Mouse (Mus musculus) lung, adult 18-20 months (tissue): ENCODE results near the gene Kazald1.
"Not testable (repeated sequence)": the region's sequence is repeated elsewhere in the genome, so short reads cannot be mapped to it uniquely, and the experiment has no call there.

ENCODE experiments used
- DNase-seq, 2 experiments: peaks; one replicate each; pipeline ENCODE4 v3.0.0; 2022; ENCODE audit warnings: mixed read lengths in 2 of 2

Gene Kazald1

GRCm38 (mm10) chr19:45074580-45075322 is at the start of gene Kazald1:
Gene Kazald1 (plus strand): TSS chr19:45075241.
- peak; percentile 94 for DNase-seq

GRCm38 (mm10) chr19:45025937-45026568 is 49.0 kb upstream of the Kazald1 start:
- no peak for DNase-seq

- no peak for DNase-seq
Observed at GRCm38 (mm10) chr19:45026958-45027670, 47.9 kb upstream of the Kazald1 start.

DNA sequence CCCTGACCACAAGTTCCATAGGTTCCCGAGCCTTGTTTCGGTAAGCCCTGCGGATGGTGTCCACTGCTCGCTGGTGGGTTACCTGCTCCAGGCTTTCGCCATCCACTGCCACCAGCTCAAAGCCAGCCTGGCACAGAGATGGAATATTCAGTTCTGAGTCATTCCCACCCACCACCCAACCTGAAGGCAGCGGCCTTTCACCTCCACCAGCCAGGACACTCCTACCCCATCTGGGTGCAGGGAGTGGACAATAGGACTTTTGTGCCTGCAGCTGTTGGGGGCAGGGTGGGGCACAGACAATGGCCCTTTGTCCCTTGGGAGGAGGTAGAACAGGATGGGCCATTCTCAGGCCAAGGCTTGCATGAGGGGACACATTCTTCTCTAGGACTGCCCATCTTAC is 47.2 kb upstream of the Kazald1 start:
- DNase-seq, result no peak

DNA sequence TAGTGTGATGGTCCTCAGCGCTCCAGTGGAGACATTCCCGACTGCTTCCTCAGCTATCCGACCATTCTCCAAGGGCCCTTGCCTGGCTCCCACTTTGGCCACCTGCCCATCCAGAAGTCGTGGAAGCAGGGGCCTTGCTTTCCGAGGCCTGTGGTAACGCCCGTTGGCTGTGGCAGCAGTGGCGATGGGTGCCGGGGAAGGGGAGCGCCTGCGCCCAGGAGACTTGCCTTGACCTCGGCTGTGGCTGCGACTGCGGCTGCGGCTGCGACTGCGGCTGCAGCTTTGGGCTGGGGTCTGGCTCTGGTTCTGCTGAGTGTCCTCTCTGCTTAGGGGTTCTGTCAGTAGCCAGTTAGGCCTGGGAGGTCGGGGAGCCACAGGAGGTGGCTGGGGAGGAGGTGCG is 46.3 kb upstream of the Kazald1 start:
- DNase-seq, result no peak

- DNase-seq, result no peak
Observed at GRCm38 (mm10) chr19:45029571-45029970, 45.5 kb upstream of the Kazald1 start.

DNA sequence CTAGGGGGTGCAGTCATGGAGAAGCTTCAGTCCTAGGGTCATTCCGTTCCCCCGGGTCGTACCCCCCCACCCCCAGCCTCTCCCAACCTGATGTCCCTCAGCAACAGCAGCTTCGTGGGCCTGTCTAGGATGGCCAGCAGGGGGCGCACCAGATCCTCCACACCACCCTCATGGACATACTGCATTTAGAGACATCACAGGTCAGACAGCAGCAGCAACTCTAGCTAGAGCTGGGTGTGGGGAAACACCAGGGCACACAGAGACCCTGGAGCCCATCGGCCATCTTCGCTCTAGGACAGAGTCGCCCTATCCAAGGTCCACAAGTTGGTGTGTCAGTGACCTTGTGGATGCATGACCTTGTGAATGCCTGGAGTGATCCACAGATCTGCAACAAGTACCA is 44.9 kb upstream of the Kazald1 start:
- peak; percentile 59 to 68 for DNase-seq

DNA sequence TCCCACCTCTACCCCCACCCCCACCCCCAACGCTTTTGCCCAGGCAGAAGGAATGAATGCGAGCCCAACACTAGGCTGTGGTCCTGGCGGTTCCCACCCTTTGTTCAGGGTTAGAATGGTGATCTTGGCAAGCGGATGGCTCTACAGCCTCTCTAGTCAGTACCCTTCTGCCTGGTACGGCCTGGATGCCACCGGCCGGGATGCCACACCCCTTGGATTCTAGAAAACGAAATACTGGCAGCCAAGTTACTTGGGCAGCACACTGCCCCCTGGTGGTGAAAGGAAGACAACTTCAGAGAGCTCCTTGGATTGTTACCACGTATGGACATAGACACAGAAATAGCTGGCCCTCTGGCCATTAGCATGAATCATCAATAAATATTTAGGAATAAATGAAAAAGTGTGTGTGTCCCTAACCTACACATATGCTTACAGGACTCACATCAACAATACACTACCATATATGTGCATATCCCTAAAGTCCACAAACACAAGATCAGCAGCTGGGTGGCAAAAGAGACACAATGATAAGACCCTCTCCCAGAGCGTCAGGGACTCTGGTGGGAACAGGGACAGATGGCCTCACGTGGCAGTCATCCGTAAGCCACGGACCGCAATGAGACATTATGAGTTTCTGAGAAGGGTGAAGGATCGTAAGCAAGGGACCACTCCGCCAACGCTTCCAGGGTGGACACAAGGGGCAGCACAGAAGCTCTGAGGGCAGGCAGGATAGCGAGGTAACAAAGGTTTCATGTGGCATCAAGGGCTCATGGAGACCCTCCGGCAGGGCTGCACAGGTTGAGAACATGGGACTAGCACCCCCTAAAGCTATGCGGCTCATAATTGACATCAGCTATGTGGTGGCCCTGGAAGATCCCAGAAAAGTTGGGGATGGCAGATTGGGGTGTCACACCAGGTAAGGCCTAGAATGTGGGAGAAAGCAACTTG is 44.0 kb upstream of the Kazald1 start:
- DNase-seq, result peak; percentile 77 to 86

DNA sequence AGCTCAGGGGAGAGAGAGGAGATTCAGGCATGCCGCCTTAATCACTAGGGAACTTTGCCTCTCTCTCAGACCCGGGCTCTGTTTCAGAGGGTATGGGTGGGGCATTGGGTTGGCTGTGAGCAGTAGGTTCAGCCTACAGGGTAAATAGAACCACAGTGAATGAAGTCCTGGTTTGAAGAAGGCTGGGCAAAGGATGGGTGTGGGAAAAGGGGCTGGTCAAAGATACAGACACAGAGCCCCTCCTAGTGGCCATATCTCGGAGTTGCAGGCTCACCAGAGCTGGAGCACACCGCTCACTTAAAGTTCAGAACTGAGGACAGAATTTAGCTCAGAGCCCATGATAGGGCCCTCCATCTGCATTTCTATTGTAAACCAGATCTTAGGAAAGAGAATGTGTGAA is 43.3 kb upstream of the Kazald1 start:
- peak; percentile 79 to 81 for DNase-seq

DNA sequence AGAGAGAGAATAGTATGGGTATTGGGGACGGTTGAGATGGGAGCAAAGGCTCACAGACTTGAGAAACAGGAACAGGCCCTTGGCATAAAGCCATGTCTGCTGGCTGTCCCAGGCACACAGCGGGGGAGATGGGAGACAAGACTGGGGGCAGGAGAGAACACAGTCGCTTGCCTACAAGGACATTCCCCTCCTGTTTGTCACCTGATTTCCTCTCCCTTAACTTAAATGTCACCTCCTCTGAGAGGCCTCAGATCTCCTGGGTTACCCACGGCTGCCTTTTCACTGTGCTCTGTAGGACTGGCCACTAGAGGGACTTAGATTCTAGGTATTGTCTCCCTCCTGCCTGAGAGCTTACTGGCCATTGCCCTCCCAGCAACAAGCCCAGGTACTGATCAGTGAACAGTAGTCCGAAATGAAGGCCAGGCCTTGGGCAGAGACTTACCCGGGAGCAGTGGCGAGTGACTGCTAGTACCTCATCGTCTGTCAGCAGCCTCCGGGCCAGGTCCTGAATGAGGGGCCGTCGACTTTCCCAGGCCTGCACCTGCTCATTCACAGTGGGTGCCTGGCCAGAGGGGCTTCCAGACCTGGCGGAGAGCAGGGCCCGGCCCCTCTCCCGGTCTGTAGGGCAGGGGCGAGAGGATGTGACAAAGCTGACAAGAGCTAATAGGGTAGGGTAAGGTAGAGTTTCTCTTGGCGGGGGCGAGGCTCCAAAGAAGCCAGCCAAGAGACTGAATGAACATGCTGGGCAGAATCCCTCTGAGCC is 42.3 kb upstream of the Kazald1 start:
- no peak for DNase-seq

DNA sequence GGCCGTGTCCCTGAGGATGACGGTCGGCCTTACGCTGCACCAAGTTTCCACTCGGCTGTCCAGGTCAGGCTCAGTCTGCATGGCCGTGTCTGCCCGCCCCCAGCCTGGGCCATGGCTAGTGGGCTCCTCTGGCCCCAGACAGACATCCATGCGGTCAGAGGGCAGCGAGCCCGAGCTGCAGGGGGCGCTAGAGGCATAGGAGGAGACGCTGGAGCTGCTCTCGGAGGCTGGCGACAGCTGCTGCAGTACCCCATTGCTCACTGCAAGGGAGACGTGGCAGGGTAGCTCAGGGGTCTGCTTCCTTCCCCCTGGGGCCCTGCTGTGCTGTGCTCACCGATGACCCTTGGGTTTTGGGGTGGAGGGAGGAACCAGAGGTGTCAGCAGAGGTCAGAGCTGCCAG is 38.2 kb upstream of the Kazald1 start:
- peak; percentile 63 to 70 for DNase-seq

- DNase-seq, result not testable (repeated sequence)
Observed at GRCm38 (mm10) chr19:45038198-45038597, 36.8 kb upstream of the Kazald1 start.

DNA sequence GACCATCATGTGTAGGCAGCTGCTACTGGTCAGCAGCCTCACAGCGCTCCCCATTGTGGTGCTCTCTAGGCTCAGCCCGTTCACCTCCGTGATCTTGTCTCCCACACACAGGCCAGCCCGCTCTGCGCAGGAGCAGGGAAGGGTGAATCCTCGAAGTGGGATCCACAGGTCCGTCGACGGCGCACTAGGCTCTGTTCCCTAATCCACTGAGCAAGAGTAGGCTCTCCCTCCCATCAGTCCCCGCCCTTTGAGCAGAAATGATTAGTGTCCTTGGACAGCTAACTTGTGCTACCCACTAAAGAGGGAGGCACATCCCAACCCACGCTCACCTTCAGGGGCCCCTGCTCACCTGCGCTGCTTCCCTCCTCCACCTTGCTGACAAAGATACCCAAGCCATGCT is 34.8 kb upstream of the Kazald1 start:
- DNase-seq, result no peak

- no peak for DNase-seq
Observed at GRCm38 (mm10) chr19:45044389-45044927, 30.6 kb upstream of the Kazald1 start.

DNA sequence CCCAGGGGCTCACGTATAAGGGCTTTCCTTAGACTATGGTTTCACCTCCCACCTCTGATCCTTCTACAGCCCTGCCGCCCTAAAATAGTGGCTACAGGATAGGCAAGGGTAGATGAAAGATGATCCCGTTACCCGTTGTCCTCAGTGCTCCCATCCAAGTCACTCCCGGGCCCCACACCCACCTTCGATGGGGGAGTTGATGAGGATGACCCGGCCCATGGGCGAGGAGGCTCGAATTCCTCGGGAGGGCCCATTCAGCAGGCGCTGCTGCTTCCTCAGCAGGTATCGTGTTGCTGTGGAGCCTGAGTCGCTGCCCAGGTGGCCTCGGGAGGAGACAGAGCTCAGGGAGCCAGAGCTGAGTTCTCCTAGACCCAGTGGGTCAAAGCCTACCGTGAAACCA is 29.8 kb upstream of the Kazald1 start:
- no peak for DNase-seq

DNA sequence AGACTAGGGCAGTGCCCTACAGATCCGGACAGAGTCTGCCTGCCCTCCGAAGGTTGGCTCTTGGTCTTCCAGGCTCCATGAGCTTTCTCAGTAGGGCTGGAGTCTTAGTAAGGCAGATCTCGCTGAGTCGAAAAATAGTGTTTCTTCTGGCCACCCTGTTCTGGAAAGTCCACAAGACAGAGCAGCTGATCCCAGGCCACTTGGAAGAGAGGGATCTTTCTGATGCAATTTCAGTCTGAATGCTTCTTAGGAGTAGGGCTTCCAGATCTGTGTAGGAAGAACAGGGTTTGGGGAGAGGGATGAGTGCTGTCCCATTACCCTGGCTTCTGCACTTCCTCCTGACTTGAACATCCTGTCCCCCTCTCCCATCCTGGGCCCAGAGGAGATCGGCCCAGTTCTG is 29.4 kb upstream of the Kazald1 start, which contains the start of gene Pdzd7:
Pdzd7 (minus strand) TSS at position 67 of the 400 bp plus-strand sequence.
- DNase-seq, result no peak

DNA sequence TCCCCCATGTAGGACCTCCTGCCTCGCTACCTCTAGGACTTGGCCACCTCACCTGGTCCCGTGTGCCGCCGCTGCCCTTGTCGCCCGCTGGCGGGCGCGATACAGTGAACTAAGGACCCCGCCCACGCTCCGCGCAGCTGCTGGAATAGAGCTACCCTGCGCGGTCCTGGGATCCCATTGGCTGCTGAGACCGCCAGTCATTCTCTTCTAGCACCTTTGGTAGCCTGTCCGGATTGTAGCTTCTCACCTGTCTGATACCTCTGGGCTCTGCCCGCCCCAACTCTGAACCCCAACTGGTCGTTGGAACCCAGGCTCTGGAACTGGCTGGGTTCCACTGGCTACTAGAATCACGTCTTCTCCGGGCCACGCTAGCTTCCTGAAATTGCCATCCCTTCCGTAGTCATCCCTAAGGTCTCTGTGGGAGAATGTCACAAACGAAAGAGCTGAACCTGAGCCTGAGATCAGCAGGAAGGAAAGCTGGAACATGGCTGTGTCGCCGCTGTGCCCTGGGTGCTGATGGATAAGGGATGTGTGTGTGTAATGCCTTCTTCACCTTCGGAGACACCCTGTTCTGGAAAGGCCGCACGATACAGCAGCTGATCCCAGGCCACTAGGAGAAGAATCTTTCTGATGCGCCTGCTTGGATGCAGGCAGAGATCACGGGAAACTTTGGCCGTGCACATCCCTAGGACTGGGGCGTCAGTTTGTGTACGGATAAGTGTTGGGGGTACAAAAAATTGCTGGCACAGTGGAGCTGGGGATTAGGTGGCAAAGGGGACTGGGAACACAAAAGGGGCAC is 28.3 kb upstream of the Kazald1 start:
- peak; percentile 95 to 96 for DNase-seq

DNA sequence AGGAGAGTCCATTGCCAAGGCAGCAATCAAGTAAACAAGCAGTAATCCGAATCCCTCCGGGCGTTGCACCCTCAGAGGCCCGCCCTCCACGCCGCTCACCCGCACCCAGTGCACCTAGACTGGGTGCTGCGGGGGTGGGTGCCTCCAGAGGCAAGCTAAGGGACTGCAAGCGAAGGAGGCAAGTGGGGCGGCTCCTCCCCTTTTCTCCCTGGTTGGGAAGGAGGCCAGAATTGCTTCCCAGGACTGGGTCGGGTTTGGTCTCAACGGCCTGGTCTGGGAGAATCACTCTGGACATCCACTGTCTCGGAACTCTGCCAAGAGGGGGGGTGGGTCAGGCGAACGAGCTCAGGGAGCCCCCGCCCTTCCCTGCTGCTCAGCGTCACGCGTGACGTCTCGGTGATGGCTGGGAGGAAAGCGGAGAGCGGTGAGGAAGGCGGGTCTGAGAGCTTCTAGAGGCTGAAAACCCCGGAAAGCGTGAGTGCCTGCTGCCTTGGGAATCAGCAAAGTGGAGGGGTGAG is 27.6 kb upstream of the Kazald1 start, which contains the start of gene Sfxn3:
Sfxn3 (plus strand) TSS at position 87 of the 518 bp plus-strand sequence.
- DNase-seq, result peak; percentile 95 to 97

- peak; percentile 87 to 91 for DNase-seq
Observed at GRCm38 (mm10) chr19:45047935-45048643, 27.0 kb upstream of the Kazald1 start.
